Mouse (Mus musculus): ENCODE results near the gene Cnot2. TPM values are rescaled to one million over a fixed set of nuclear protein-coding genes. Genes with fewer than 3 reads are reported as not detected.
"Not testable (repeated sequence)": the region's sequence is repeated elsewhere in the genome, so short reads cannot be mapped to it uniquely, and the experiment has no call there.

The Cnot2 gene
- total RNA-seq (2022): 10 to 100 TPM; 24.7 to 28.5 (median 27.5) TPM

DNA sequence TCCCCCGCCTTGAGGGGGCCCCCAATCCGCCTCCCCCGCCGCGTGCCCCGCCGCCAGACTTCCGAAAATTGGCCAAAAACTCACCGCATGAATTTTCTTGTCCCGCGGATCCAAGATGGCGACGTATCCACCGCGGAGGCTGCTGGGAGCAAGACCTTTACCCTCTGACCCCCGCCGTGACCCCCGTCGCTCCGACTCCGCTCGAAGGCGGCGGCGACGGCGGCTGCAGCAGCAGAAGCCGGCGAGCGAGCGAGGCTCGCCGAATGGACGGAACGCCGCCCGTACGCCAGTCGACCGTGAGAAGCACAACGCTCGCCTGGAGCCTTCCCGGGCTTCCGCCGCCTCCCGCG lies at the start of gene Cnot2:
Gene Cnot2, minus strand, starts transcription at position 143 of the 350 bp plus-strand sequence.
- peak; percentile 82 to 83 for DNase-seq (ENCODE audit: low spot score in 2 of 2)

DNA sequence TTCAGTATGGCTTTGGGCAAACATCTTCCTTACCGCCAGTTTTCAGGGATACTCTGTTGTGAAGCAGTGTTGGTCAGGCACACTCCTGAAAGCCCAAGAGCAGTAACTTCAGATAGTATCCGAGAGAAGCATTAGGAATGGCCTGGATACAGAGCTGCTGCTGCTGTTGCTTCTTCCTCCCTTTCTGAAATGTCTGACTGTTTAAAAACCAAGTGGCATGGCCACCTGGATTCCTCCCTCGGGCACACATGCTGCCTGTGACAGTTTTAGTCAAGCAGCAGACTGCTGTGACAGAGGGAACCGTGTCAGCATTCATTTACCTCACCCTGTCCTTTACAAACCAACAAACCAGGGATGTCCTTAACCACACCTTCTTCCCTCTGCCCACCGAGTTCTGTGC lies 47.6 kb upstream of the Cnot2 start:
- no peak for DNase-seq (ENCODE audit: low spot score in 2 of 2)

- no peak for DNase-seq (ENCODE audit: low spot score in 2 of 2)
These were observed 44.7 kb upstream of the Cnot2 start for GRCm38 (mm10) chr10:116626009-116626408.

DNA sequence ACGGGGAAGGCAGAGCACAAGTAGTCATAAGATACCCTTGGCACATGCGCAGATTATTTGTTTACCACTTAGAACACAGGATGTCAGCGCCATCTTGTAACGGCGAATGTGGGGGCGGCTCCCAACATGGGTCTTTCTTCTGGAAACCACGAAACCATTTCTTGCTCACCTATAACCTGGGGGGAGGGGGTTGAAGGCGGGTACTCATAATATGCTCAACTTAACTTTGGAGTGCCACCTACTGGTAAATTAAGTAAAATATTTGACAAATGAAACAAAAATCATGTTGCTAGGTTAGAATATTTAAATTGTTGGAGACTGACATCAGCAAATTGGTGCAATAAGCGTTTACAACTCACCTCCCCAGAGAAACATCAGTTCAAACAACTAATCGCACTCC lies 31.9 kb upstream of the Cnot2 start:
- DNase-seq (ENCODE audit: low spot score in 2 of 2): not testable (repeated sequence)

DNA sequence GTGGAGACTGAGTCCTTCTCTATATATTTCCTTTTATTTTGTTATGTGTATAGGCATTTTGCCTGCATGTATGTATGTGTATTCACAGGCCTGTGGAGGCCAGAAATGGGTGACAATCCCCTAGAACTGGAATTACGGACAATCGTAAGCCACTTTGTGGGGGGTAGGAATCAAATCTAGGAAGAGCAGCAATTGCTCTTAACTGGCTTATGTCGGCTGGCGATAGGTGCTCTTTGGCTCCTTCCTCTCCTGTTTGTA lies 23.5 kb upstream of the Cnot2 start:
- DNase-seq (ENCODE audit: low spot score in 2 of 2): no peak

- DNase-seq (ENCODE audit: low spot score in 2 of 2): no peak
These were observed 23.0 kb upstream of the Cnot2 start for GRCm38 (mm10) chr10:116604081-116604904.

GRCm38 (mm10) chr10:116599056-116599850 lies 17.9 kb upstream of the Cnot2 start:
- DNase-seq (ENCODE audit: low spot score in 2 of 2): no peak

- no peak for DNase-seq (ENCODE audit: low spot score in 2 of 2)
These were observed 1.4 kb upstream of the Cnot2 start for GRCm38 (mm10) chr10:116582738-116583137.

GRCm38 (mm10) chr10:116581719-116582481 lies 589 bp upstream of the Cnot2 start:
- DNase-seq (ENCODE audit: low spot score in 2 of 2): no peak

DNA sequence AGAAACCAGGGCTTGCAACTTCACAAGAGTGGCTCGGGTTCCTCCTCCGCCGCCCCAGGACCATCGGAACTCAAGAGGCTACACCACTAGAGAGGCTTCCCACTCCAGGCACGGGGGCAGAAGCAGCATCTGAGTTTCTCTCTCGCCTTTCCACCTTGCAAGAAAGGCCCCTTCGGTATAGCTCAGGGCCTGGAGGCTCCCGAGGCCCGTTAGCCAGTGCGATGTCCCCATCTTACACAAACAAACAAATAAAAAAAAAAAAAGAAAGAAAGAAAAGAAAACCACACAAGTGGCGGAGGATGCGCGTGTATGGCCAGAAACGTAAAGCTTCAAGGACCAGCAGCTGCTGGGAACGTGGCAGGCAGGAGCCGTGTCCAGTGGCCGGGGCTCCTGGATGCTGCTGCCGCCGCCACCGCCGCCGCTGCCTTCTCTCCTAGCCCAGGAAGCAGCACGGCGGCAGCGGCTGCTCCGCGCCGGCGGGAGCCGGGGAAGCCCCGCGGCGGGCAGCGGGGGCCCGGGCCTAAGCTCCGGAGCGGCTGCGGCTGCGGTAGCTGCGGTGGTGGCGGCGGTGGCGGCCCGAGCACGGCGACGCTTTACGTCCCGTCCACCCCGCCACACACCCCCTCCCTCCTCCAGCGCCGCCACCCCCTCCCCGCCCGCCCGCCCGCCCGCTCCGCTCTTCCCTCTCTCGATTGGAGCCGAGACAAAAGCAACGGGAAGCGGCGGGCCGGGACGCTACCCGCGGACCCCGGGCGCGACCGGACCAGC lies 536 bp downstream of the Cnot2 start:
- DNase-seq (ENCODE audit: low spot score in 2 of 2): peak in 1 of 2 experiments; percentile 6

GRCm38 (mm10) chr10:116579478-116579877 lies 1.8 kb downstream of the Cnot2 start:
- DNase-seq (ENCODE audit: low spot score in 2 of 2): no peak

GRCm38 (mm10) chr10:116578375-116578774 lies 2.9 kb downstream of the Cnot2 start:
- DNase-seq (ENCODE audit: low spot score in 2 of 2): no peak

- no peak for DNase-seq (ENCODE audit: low spot score in 2 of 2)
These were observed 4.1 kb downstream of the Cnot2 start for GRCm38 (mm10) chr10:116577181-116577580.

DNA sequence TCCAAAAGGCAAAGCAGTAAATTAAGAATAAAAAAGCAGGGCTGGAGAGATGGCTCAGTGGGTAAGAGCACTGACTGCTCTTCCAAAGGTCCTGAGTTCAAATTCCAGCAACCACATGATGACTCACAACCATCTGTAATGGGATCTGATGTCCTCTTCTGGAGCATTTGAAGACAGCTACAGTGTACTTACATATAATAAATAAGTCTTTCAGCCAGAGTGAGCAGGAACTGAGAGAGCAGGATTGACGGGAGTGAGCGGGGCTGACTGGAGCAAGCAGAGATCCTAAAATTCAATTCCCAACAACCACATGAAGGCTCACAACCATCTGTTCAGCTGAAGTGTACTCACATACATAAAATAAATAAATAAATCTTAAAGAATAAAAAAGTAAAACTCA lies 5.2 kb downstream of the Cnot2 start:
- not testable (repeated sequence) for DNase-seq (ENCODE audit: low spot score in 2 of 2)

GRCm38 (mm10) chr10:116570526-116570925 lies 10.8 kb downstream of the Cnot2 start:
- DNase-seq (ENCODE audit: low spot score in 2 of 2): no peak

- DNase-seq (ENCODE audit: low spot score in 2 of 2): no peak
These were observed 12.8 kb downstream of the Cnot2 start for GRCm38 (mm10) chr10:116568539-116568938.

GRCm38 (mm10) chr10:116567491-116568405 lies 13.6 kb downstream of the Cnot2 start:
- DNase-seq (ENCODE audit: low spot score in 2 of 2): no peak

DNA sequence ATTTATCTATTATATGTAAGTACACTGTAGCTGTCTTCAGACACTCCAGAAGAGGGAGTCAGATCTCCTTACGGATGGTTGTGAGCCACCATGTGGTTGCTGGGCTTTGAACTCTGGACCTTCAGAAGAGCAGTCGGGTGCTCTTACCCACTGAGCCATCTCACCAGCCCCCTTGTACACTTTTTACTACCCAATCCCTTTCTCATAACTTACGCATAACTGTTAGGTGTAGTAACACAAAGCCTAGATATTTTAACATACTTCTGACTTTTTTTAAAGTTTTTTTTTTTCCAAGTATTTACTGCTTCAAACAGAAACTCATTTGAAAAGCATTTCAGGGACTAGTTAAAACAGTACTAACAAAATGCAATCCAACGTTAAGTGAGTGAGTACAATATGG lies 14.8 kb downstream of the Cnot2 start:
- DNase-seq (ENCODE audit: low spot score in 2 of 2): not testable (repeated sequence)

DNA sequence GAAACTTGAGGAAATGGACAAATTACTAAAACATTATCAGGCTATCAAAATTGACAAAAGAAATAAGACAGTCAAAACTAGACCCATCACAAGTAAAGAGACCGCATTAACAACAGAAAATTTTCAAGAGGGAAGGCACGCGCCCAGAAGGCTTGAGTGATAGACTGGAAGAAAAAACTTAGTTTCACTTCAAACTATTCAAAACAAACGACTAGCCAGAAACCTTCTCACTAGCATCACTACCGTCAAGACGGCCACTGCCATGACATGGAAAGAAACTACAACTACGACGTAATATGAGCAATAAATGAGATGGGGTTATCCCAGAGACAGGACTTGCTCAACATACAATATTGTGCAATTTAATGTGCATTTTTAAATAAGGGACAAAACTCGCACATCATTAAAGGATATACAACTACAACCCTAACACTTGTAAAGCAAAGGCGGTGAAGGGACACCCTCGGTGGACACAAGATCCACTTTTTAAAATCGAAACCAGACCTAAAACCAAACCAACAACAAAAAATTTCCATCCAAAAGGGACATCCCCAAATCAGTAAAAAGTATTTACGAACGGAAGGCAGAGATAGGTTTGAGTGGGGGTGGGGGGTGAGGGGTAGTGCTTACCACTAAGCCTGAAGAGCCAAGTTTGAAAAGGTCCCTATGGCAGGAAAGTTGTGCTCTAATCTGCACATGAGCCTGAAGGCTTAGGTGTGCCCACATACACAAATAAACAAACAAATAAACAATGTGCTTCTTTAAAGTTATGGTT lies 16.3 kb downstream of the Cnot2 start:
- DNase-seq (ENCODE audit: low spot score in 2 of 2): no peak

Measured in gastrocnemius, adult 8-10 months (tissue).